Mouse (Mus musculus) testis, postnatal 14 days (tissue): Measurements from ENCODE around the gene Rab7.
A peak's percentile ranks its signal among the peaks of the same experiment; 100 is the strongest.

Source experiments
- DNase-seq: peaks from one replicate; pipeline ENCODE4 v3.0.0; 2021; ENCODE audit warnings: low spot score

Rab7 gene

DNA sequence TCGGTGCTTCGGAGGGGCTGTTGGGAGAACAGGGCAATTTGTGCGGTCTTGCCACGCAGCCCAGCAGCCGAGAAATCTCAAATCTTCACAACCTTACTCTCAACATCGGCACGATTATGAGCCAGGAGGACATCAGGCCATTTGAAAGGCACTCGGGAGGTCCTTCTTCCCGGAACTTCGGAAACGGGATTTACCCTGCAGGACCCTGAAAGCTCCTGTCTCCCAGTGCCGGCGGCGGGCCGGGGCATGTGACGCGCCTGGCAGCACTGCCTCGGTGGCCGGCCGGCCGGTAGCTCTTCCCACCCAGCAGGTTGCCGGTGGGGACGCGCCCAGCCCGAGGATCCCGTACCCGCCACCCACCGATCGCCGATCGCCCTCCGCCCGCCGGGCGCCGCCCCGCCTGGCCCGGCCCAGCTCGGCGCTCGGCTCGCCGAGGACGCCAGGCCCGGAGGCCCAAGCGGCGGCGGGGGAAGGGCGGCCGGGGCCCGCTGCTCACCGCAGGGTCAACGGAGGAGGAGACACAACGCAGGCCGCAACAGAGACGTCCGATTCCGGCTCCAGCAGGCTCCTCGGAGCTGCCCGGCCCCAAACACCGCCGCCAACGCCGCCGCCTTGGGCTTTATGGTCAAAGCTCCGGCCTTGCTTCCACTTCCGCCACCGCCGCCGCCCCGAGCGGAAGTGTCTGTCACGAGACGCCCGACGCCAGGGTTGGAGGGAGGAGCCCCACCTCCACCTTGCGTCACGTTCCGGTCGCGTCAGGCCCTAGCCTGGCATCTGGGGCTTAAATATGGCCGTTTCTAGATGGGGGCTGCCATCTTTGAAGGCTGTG is at the start of gene Rab7:
Gene Rab7, minus strand, starts transcription at position 694 of the 829 bp plus-strand sequence.
- peak; percentile 95 for DNase-seq

DNA sequence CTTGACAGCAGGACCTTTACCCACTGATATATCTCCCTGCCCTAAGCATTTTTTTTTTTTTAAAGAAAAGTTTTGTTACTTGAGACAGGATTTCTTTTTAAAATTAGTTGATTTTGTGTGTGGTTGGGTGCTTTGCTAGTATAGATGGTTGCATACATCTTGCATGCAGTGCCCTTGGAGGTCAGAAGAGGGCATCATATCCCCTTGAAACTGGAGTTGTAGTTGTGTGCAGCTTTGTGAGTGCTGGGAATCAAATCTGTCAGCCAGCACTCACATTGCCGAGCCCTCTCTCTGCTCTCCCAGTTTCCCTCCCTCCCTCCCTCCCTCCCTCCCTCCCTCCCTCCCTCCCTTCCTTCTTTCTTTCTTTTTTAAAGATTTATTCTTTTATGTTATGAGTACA is 43.9 kb upstream of the Rab7 start:
- DNase-seq = no peak

DNA sequence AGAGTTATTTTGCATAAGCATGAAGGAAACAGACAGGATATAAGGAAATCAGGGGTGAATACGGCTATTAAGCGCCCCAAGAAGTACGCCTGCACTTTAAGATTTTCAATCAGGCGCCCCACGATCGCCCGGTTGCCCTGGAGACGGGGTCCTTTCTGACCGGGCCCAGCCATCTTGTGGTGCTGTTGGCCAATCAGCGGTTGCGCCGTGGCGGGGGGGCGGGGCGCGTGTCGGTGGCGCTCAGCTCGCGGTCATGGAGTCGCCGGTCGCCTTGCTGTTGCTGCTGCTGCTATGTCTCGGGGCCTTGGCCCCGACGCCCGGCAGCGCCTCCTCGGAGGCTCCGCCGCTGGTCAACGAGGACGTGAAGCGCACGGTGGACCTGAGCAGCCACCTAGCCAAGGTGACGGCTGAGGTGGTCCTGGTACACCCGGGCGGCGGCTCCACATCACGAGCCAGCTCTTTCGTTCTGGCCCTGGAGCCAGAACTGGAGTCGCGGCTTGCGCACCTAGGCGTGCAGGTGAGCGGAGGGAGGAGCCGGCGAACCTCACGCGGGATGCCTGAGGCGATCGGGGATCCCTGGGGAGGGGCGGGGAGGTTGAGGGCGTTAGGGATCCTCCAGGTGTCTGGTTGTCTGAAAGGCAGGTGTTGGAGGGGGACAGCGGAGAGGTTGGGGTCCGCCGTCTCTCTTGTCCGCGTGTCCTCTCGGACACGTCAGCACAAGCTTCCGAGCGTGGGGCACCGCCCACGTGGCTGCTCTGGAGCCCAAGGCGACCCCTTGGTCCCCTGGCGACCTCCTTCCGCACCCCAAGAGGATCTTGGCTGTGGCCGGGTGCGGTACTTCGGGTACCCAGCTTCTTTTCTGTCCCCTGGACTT is 39.4 kb upstream of the Rab7 start, which contains the start of gene Rpn1:
Gene Rpn1, plus strand, starts transcription at position 205 of the 874 bp plus-strand sequence.
- DNase-seq = peak; percentile 96

DNA sequence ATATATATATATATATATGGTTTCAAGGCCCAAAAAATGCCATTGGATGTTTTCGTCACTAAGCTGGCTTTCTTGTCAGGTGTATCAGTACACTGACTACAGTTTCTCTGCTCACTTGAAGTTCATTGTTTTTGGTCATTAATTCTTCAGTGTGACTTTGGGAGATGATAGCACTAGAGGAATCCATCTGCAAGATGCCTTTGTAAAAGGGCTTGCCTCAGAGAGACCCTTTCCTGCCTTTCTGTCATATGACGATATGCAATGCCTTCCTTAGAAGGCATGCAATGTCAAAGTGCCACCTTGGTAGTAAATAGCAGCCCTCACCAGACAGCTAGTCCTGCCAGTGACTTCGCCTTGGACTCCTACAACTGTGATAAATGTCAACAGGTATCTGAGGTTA is 38.6 kb upstream of the Rab7 start:
- DNase-seq = no peak

DNA sequence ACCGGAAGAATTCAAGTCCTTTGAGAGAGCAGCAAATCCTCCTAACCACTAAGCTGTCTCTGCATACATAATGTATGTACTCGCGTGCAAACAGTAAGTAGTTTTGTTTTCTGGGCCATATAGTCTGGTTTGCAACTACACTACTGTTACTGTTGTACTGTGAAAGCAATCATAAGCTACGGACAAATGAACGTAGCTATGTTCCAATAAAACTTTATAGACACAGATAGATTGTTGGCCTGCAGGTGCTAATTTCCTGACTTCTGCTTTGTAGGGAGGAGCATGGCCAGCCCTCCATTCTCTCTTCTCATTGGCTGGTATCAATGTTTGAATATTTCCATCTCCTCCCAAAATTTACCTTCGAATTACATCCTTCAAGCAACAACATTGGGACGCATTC is 38.0 kb upstream of the Rab7 start:
- no peak for DNase-seq

DNA sequence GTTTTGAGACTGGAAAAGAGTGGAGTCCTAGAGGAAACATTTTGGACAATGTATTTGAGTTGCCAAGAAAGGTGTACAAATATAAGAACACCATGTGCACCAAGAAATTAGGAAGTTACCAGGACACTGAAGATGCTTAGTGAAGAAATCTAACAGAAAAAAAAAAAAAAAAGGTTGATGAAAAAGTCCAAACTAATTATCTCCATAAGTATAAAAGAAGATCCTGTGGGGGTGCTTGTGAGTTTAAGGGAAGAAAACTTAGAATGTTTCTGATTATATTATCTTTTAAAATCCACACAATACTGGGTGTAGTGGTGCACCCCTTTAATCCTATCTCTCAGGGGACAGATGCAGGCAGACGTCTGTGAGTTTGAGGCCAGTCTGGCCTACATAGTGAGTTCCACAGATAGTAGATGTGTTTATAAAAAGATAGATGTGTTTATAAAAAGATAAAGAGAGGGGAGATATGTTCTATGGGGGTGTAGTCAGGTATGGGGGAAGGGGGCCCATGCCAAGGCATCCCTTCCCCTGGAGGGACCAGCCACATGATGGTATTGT is 31.0 kb upstream of the Rab7 start:
- no peak for DNase-seq

DNA sequence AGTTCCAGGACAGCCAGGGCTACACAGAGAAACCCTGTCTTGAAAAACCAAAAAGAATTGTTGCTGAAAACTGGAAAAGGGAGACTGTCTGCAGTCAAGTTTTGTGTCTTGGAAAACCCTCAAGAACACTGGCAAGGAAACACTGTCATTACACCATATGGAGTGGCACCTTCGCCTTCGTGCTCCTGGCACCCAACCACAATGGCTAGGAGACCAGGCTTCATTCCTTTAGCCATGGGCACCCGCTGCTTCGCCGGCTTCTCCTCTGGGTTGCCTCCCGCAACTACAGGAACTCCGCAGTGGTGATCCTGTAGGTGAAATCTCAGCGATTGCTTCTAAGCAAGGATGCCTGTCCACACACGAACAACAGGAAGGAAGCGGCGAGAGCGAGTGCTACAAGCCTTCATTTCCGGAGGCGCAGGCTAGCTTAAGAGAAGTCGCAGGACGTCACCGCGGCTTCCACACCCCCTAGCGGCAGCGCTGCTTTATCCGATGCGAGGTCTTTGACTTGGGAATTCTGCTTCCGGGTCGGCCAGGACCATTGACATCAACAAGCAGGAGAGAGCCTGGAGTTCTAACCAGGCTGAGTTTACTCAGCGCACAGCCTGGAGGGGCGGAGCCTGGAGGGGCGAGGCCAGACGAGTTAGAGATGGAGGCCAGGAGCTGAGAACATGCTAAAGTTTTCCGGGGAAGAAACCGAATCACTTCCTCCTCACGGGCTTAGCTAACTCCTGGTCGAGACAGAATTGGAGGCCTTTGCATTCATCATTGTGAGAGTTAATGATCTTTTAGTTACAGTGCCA is 29.9 kb upstream of the Rab7 start:
- peak; percentile 91 for DNase-seq

DNA sequence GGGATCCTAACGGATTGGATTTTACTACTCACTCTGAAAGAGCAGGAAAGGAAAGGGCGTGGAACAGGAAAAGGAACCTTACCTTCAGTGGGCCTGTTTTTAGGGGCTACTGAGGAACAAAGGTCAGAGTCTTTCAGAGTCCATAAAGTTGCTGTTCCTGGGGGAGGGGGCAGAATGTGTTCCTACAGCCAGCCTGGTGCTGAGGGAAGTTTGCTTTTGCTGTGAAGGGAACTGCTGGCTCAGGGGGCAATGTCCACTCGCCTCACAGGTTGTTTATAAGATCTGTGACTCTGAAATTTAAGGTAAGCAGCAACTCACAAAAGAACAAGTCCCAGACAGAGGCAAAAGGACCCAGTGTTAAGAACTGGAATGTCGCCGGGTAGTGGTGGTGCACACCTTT is 26.1 kb upstream of the Rab7 start:
- DNase-seq = no peak

DNA sequence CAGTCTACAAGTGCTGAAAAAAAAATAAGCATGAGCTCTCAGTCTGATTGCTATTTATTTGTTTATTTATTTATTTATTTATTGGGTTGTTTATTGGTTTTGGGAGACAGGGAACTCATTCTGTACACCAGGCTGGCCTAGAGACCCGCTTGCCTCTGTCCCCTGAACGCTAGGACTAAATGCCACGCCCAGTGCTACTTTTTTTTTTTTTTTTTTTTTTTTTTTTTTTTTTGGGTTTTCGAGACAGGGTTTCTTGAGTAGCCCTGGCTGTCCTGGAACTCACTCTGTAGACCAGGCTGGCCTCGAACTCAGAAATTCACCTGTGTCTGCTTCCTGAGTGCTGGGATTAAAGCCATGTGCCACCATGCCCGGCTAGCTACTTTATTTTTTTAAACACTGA is 25.4 kb upstream of the Rab7 start:
- no peak for DNase-seq

DNA sequence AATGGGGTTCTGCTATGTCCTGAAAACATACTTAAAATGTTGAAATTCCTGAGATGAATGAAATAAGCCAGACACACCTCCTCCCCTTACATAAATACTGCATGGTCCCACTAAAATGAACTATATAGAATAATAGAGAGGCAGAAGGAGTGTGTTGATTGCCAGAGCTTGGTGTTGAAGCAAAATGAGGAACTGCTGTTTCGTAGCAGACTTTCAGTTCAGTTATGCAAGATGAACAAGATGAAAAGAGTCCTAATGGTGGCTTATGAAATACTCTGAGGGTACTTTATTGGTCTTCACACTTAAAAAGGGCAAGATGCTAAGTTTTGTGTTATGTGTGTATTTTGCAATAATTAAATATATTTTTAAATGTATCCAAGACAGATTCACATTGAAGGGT is 23.7 kb upstream of the Rab7 start:
- DNase-seq = no peak

DNA sequence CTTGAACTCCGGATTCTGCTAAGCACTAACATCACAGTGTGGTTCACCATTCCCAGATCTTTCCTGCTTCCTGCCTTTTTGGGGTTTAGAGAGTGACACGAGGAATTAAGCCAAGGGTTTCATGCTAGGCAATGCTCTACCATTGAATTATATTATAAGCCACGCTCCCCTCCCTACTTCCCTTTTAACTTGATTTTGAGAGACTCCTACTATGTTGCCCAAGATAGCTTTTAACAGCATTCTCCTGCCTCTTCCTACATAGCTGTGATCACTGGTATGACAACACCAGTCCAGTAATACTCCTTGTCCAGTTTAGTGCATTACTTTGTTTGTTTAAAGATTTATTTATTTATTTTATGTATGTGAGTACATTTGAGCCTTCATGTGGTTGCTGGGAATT is 22.7 kb upstream of the Rab7 start:
- DNase-seq = no peak

DNA sequence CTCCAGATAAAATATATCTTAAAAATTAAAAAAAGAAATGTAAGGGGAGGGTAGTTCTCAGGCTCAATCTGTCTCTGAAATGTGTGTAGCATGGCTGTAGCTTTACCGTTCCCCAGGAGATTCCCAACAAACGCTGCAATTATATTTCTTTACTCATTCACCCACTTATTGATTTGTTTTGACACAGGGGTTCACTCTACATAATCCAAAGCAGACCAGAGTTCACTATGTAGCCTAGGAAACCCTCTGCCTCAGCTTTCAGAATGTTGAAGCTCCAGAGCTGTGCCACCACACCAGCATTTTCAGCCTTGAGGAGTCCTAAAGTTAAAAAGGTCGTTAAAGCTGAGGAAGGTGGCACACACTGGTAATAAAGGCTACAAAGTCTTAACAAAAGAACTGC is 20.9 kb upstream of the Rab7 start:
- DNase-seq = no peak

DNA sequence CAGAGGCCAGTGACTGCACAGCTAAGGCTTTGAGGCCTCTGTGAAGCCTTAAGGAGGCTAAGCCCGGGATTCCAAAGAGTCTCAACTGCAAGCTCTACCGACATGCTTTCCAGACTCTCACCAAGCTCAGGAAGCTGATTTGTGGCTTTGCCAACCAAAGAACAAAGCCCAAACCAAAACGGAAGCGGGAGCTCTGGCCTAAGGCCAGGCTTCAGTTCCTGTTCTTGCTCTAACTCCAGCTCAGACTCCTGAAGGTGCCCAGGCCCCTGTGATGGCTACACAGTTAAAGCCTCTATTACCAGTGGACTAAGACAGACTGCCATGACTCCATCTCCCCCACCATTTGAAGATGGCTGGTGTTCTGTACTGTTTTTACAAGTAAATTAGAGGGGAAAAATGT is 20.0 kb upstream of the Rab7 start:
- no peak for DNase-seq

DNA sequence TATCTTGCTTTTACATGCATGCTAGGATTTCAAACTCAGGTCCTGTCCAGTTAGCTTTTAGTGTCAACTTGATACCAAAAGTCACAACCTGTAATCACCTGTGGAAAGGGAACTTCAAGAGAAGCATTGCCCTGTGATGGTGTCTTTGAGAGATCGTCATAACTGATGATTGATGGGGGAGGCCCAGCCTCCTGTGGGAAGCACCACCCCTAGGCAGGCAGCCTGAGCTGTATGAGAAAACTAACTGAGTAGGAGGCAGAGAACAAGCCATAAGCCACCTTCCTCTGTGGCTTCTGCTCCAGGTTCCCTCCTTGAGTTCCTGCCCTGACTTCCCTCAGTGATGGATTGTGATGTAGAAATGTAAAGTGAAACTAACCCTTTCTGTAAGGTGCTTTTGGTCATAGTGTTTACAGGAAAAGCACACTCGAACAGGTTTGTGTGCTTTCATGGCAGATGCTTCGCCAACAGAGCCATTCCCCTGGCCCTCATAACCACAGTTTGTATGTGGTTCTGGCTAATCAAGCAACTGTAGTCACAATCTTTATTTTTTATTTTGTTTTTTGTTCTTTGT is 19.1 kb upstream of the Rab7 start:
- DNase-seq = no peak

DNA sequence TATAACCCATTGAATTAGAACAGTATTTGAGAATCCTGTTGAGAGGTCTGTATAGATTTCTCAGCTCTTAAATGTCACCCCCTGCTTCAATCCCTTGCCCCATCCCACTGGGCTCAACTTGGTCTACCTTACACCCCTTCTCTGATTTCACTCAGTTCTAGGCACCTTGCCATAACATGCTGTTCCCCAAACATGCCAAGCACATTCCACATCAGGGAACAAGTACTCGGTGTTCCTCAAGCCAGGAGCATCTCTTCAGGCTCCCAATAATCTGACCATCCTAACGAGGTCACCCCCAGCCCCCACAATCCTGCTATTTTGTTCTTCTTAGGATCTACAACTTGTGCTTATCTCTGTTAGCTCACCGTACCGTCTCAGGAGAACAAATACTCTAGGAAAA is 17.3 kb upstream of the Rab7 start:
- peak; percentile 51 for DNase-seq

DNA sequence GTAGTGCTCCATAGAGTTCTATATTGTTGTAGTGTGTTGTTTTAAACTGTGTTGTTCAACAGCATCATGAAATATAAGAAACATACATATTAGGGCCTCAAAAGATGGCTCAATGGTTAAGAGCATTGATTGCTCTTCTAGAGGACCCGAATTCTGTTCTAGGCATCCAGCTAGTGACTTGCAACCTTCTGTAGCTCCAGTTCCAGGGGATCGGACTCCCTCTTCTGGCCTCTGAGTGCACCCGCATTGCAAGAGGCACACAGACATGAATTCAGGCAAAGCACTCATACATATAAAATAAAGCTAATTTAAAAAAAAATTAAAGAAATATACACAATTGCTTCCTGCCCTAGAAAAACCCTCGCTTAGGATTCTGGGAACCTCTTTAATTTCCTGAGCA is 16.3 kb upstream of the Rab7 start:
- DNase-seq = no peak

DNA sequence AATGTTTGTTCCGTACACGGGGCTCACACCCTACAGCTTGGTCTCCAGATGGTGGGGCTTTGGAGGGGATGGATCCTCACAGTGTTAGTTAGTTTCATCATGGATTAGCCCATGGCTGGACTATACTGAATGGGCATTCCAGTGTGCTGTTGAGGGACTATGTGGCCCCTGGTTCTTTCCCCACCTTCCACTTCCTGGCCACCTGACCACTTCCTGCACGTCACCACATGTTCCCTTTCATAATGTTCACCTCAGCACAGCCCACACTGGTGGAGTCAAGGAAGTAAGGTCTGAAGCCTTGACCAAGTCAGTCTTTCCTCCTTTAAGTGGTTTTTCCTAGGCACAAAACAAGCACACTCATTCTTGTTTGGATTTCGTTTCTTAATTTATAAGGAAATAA is 15.5 kb upstream of the Rab7 start:
- no peak for DNase-seq

DNA sequence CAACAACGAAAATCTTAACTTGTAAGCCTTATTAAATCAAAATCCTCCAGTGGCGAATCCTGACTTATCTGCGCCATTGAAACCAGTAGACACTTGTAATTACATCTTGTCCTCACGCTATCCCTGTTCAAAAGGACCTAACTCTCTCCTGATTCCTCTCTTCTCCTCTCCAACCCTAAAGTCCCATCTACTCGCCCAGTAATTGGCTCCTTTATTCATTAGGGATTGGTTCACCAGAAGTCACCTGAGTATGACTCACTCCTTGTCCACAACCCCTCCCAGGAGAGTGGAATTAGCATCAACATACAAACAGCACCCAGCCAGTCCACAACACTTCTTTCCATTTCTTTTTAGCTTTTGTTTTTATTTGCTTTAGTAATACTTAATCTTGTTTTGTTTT is 14.8 kb upstream of the Rab7 start:
- no peak for DNase-seq

DNA sequence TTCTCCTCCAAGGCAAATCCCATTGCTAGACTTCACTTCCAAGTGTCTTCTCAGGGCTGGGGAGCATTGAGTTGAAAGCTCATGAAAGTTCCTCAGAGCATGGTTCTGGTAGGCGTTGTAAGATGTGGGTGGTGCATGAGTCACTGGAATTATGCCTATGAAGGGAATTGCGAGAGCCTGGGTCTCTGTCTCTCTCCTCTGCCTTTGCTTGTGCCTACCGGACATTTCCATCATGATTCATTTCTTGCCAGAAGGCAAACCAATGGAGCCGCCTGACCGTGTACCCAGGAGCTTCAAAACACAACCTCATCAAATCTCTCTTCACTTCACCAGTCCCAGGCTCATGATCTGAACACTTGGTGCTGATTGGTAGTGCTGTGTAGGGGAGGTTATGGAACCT is 11.8 kb upstream of the Rab7 start:
- no peak for DNase-seq

DNA sequence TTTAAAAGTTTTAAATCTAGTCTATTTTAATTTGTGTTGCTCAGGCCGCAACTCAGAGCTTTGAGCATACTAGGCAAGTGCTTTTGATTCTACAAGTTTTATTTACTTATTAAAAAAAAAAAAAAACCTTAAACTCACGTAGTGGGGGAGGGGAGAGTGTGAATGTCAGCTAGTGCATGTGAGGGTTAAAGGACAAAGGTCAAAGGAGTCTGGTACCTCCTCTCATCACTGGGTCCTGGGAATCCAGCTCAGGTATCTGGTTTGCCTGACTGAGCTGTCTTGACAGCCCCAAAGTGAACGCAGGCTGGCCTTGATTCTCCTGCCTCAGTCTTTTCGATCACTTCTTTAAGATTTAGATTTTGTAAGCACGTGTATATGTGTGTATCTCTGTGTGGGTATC is 10.6 kb upstream of the Rab7 start:
- DNase-seq = no peak

DNA sequence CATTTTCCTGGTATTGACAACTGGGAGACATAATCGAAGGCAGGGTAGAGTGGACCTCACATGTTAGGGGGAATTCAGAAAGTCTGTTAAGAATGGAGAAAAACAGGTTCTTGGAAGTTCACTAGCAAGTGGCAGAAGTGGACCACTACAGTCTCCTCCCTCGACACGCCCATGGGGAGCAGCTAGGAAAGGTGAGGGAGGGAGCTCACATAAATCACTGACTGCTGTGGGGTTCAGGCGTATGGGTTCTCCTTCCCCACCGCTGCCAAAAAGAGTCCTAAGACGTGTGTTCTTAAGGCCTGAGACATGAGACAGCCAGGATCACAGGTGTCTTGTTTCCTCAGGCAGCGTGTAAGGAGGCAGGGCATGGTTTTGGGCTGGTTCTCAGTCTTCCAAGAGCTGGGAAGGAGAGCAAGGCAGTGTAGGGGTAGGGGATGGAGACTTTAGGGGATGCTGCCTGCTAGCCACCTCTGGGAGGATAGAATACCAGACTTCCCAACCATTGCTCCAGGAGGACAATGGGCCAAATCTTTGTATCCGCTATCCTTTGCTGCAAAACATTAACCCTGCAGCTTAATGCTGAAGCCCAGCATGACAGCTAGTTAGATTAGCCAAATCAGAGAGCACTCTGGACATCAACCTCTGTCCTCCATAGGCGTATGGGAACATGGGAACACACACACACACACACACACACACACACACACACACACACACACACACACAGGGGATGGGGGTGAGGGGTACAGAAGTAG is 9.2 kb upstream of the Rab7 start:
- DNase-seq = no peak
